Mouse (Mus musculus) inflammation-experienced regulatory T-cells, adult 6 months (primary cell): ENCODE measurements around the gene Syt7. TPM values are rescaled to one million over a fixed set of nuclear protein-coding genes. Genes with fewer than 3 reads are reported as not detected.

Source experiments
- ATAC-seq: one replicate; pipeline ENCODE4 v1.8.0; 2017
- polyA plus RNA-seq, 3 experiments: library from polyadenylated mRNA; unstranded; fragments of 100-300 nt; shearing (Covaris generic); gene quantifications; one replicate each; pipeline ENCODE4 v1.2.1; 2017

The Syt7 gene
- polyA plus RNA-seq, 3 experiments from 2014 or later: 0.05 TPM; not detected in 2

- no peak for ATAC-seq
These were observed 655 bp downstream of the Syt7 start for GRCm38 (mm10) chr19:10389391-10390098.

- no peak for ATAC-seq
These were observed 1.3 kb downstream of the Syt7 start for GRCm38 (mm10) chr19:10390099-10390680.

GRCm38 (mm10) chr19:10391028-10391427 is 2.1 kb downstream of the Syt7 start:
- ATAC-seq: no peak

GRCm38 (mm10) chr19:10391995-10392394 is 3.1 kb downstream of the Syt7 start:
- no peak for ATAC-seq

- ATAC-seq: no peak
These were observed 4.6 kb downstream of the Syt7 start for GRCm38 (mm10) chr19:10393471-10393870.

- no peak for ATAC-seq
These were observed 5.1 kb downstream of the Syt7 start for GRCm38 (mm10) chr19:10393874-10394500.

GRCm38 (mm10) chr19:10395174-10395573 is 6.3 kb downstream of the Syt7 start:
- ATAC-seq: no peak

GRCm38 (mm10) chr19:10396962-10397361 is 8.1 kb downstream of the Syt7 start:
- ATAC-seq: no peak

GRCm38 (mm10) chr19:10397479-10398153 is 8.7 kb downstream of the Syt7 start:
- ATAC-seq: no peak

GRCm38 (mm10) chr19:10398296-10398695 is 9.4 kb downstream of the Syt7 start:
- ATAC-seq: no peak

GRCm38 (mm10) chr19:10402771-10403494 is 14.0 kb downstream of the Syt7 start:
- ATAC-seq: no peak

GRCm38 (mm10) chr19:10403593-10404380 is 14.9 kb downstream of the Syt7 start:
- ATAC-seq: no peak

GRCm38 (mm10) chr19:10404424-10404823 is 15.5 kb downstream of the Syt7 start:
- ATAC-seq: no peak

GRCm38 (mm10) chr19:10404911-10405310 is 16.0 kb downstream of the Syt7 start:
- no peak for ATAC-seq

- no peak for ATAC-seq
These were observed 24.9 kb downstream of the Syt7 start for GRCm38 (mm10) chr19:10413701-10414242.

- no peak for ATAC-seq
These were observed 26.6 kb downstream of the Syt7 start for GRCm38 (mm10) chr19:10415508-10415907.

- no peak for ATAC-seq
These were observed 28.0 kb downstream of the Syt7 start for GRCm38 (mm10) chr19:10416889-10417288.

- ATAC-seq: no peak
These were observed 28.5 kb downstream of the Syt7 start for GRCm38 (mm10) chr19:10417436-10417835.

- ATAC-seq: no peak
These were observed 33.4 kb downstream of the Syt7 start for GRCm38 (mm10) chr19:10421986-10422976.

GRCm38 (mm10) chr19:10424751-10425150 is 35.9 kb downstream of the Syt7 start:
- ATAC-seq: no peak
